Mouse (Mus musculus): Measurements from ENCODE around the gene Carmil2. TPM values are rescaled to one million over a fixed set of nuclear protein-coding genes. Genes with fewer than 3 reads are reported as not detected.

Gene Carmil2
- polyA plus RNA-seq, 1 experiment from 2014 or later: 0.45 TPM

- 0 out of 2 replicates have a peak, but pooled peaks cover 4% of the 10 kb centered on the region for H3K4me1 ChIP-seq (replicated peaks; ENCODE audit: insufficient read depth, low read length)
- H3K36me3 ChIP-seq (ENCODE audit: insufficient read depth, low read length): peaks cover 10% of the 10 kb centered on the region; the same call in 1 of the 2 replicates
- H3K4me3 ChIP-seq (replicated peaks; ENCODE audit: low read depth, low read length): no peak overlapping the region
- ATAC-seq (replicated peaks; ENCODE audit: low FRiP score, low read depth): no peak
- H3K27ac ChIP-seq: no peak overlapping the region
- 69% methylated on average over 5 of the region's 5 CpGs for WGBS
- H3K9me3 ChIP-seq (replicated peaks; ENCODE audit: low read length): no peaks in the 10 kb centered on the region
- H3K27me3 ChIP-seq (ENCODE audit: insufficient read depth, low read length): no peaks in the 10 kb centered on the region
- no peak overlapping the region for H3K9ac ChIP-seq (ENCODE audit: low read depth, low read length)
- TF ChIP-seq CTCF (IDR thresholded peaks at IDR 0.05; ENCODE audit: low read depth): no peak
- H3K4me2 ChIP-seq (ENCODE audit: low read length): no peak overlapping the region
- DNase-seq (ENCODE audit: low spot score): no peak
These were observed 39.7 kb downstream of the Carmil2 start for GRCm38 (mm10) chr8:105725726-105726125.

DNA sequence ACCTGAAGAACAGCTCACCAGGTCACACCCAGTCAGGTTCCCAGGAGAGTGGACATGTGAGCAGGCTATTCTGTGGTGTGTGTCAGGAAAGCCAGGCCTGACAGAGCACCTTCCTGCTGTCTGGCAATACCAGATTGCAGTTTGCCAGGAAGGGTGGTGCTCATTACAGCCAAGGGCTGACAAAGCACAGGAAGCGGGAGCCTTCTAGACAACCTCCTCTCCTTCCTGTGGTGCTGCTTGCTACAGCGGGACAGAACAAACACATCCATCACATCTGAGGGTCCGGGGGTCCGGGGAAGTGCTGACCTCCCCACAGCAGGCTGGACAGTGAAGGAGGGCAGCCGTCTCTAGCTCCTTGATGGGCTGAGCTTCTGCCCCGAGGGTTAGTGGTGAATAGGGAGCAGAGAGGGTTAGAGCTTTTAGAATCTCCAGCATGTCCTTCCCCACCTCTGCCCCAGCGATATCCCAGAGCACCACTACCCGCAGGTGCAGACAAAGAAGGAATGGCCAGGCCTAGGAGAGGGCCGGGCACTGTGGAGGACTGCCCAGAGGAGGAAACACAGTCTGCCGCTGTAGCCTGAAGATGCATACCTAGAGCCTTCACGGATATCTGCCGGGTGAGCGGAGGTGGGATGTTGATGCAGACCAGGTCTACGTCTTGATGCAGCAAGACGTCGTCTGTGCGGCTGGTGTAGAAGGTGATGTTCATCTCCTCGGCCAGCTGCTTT is 41.5 kb downstream of the Carmil2 start:
- TF ChIP-seq CTCF (IDR thresholded peaks at IDR 0.05; ENCODE audit: low read depth): no peak
- Histone ChIP-seq H3K36me3 (ENCODE audit: insufficient read depth, low read length) (peaks cover 8% of the 10 kb centered on the region; the same call in 1 of the 2 replicates), H3K9ac (ENCODE audit: low read depth, low read length) (no peak overlapping the region), H3K4me3 (replicated peaks; ENCODE audit: low read depth, low read length) (no peak overlapping the region), H3K9me3 (replicated peaks; ENCODE audit: low read length) (no peaks in the 10 kb centered on the region), H3K27me3 (ENCODE audit: insufficient read depth, low read length) (no peaks in the 10 kb centered on the region), H3K27ac (peak overlapping the region; percentile 50), H3K4me2 (ENCODE audit: low read length) (no peak overlapping the region), H3K4me1 (replicated peaks; ENCODE audit: insufficient read depth, low read length) (0 out of 2 replicates have a peak, but pooled peaks cover 4% of the 10 kb centered on the region)
- peak; percentile 57 for DNase-seq (ENCODE audit: low spot score)
- peak; percentile 49; the same call in 1 of the 2 replicates for ATAC-seq (replicated peaks; ENCODE audit: low FRiP score, low read depth)
- 73% methylated on average over 18 of the region's 18 CpGs for WGBS

DNA sequence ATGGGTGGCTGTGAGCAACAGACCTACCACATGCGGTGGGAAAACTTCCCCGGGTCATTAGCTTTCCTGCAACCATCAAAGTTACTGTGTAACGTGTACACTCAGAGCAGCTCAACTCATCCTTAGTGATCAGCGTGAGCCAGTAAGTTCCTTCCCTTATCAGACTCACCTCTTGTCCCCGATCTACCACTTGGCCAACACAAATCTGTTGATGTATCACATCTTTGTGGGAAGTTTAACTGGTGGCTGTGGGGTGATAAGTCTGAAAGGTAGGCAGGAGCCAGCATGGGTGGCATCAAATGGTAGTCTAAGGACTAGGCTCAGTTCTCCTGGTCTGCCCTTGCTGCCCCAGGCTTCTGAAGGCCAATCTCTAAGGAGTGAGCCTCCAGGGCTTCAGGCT is 46.1 kb downstream of the Carmil2 start:
- DNase-seq (ENCODE audit: low spot score) (no peak), ATAC-seq (replicated peaks; ENCODE audit: low FRiP score, low read depth) (no peak)
- H3K27ac ChIP-seq: no peak overlapping the region
- no peak overlapping the region for H3K4me2 ChIP-seq (ENCODE audit: low read length)
- H3K4me3 ChIP-seq (replicated peaks; ENCODE audit: low read depth, low read length): no peak overlapping the region
- no peak overlapping the region for H3K9ac ChIP-seq (ENCODE audit: low read depth, low read length)
- no peaks in the 10 kb centered on the region for H3K4me1 ChIP-seq (replicated peaks; ENCODE audit: insufficient read depth, low read length)
- 56% methylated on average over 5 of the region's 5 CpGs for WGBS
- TF ChIP-seq CTCF (IDR thresholded peaks at IDR 0.05; ENCODE audit: low read depth): no peak
- H3K27me3 ChIP-seq (ENCODE audit: insufficient read depth, low read length): no peaks in the 10 kb centered on the region
- H3K9me3 ChIP-seq (replicated peaks; ENCODE audit: low read length): no peaks in the 10 kb centered on the region
- H3K36me3 ChIP-seq (ENCODE audit: insufficient read depth, low read length): no peaks in the 10 kb centered on the region

DNA sequence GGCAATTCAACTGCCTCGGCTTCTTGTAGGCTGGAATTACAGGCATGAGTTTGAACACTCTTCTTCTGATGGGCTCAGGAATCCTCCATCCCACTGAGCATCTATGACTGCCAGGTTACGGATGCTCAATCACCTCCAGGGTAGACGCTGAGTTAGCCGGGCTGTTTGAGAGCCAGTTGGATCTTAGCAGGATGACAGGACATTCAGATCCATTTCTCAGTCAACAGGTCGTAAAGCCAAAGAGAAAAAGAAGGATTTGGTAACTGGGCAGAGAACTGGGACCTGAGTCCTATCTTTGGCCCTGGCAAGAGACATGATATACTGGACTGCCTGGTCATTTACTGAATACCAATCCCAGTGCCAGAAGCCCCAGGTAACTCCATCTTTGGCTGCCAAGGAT is 53.1 kb downstream of the Carmil2 start:
- H3K27me3 ChIP-seq (ENCODE audit: insufficient read depth, low read length): no peaks in the 10 kb centered on the region
- H3K27ac ChIP-seq: no peak overlapping the region
- H3K4me2 ChIP-seq (ENCODE audit: low read length): no peak overlapping the region
- no peak overlapping the region for H3K4me3 ChIP-seq (replicated peaks; ENCODE audit: low read depth, low read length)
- TF ChIP-seq CTCF (IDR thresholded peaks at IDR 0.05; ENCODE audit: low read depth): no peak
- WGBS: 77% methylated on average over 5 of the region's 5 CpGs
- no peaks in the 10 kb centered on the region for H3K9me3 ChIP-seq (replicated peaks; ENCODE audit: low read length)
- ATAC-seq (replicated peaks; ENCODE audit: low FRiP score, low read depth) (no peak), DNase-seq (ENCODE audit: low spot score) (no peak)
- no peak overlapping the region for H3K9ac ChIP-seq (ENCODE audit: low read depth, low read length)
- no peaks in the 10 kb centered on the region for H3K36me3 ChIP-seq (ENCODE audit: insufficient read depth, low read length)
- H3K4me1 ChIP-seq (replicated peaks; ENCODE audit: insufficient read depth, low read length): 0 out of 2 replicates have a peak, but pooled peaks cover 4% of the 10 kb centered on the region

GRCm38 (mm10) chr8:105743301-105743700 is 57.2 kb downstream of the Carmil2 start:
- H3K9me3 ChIP-seq (replicated peaks; ENCODE audit: low read length): no peaks in the 10 kb centered on the region
- no peaks in the 10 kb centered on the region for H3K36me3 ChIP-seq (ENCODE audit: insufficient read depth, low read length)
- TF ChIP-seq CTCF (IDR thresholded peaks at IDR 0.05; ENCODE audit: low read depth): no peak
- 0 out of 2 replicates have a peak overlapping the region, but pooled peaks have one; percentile 4 for H3K9ac ChIP-seq (ENCODE audit: low read depth, low read length)
- ATAC-seq (replicated peaks; ENCODE audit: low FRiP score, low read depth) (no peak), DNase-seq (ENCODE audit: low spot score) (peak; percentile 73)
- 0 out of 2 replicates have a peak, but pooled peaks cover 6% of the 10 kb centered on the region for H3K4me1 ChIP-seq (replicated peaks; ENCODE audit: insufficient read depth, low read length)
- H3K27ac ChIP-seq: 0 out of 2 replicates have a peak overlapping the region, but pooled peaks have one; percentile 31
- 61% methylated on average over 4 of the region's 4 CpGs for WGBS
- no peaks in the 10 kb centered on the region for H3K27me3 ChIP-seq (ENCODE audit: insufficient read depth, low read length)
- H3K4me3 ChIP-seq (replicated peaks; ENCODE audit: low read depth, low read length): no peak overlapping the region
- no peak overlapping the region for H3K4me2 ChIP-seq (ENCODE audit: low read length)

Other genes starting within 250 kb of the Carmil2 start
- 15.6 and 19.4 TPM in 2 replicates for gene Tppp3, start 214.7 kb upstream of the Carmil2 start, polyA plus RNA-seq (2015; fragmentation: Nextera tagmentation; extraction: Ambion mirVana)
- gene Zdhhc1, start 189.4 kb upstream of the Carmil2 start, polyA plus RNA-seq (2015; fragmentation: Nextera tagmentation; extraction: Ambion mirVana): 28.0 and 30.5 TPM in 2 replicates
- gene Hsd11b2, start 167.5 kb upstream of the Carmil2 start, polyA plus RNA-seq (2015; fragmentation: Nextera tagmentation; extraction: Ambion mirVana): 42.4 and 44.8 TPM in 2 replicates
- gene Atp6v0d1, start 120.2 kb upstream of the Carmil2 start, polyA plus RNA-seq (2015; fragmentation: Nextera tagmentation; extraction: Ambion mirVana): 112 and 122 TPM in 2 replicates
- 40.9 and 44.4 TPM in 2 replicates for gene Ripor1, start 81.0 kb upstream of the Carmil2 start, polyA plus RNA-seq (2015; fragmentation: Nextera tagmentation; extraction: Ambion mirVana)
- gene Ctcf, start 49.7 kb upstream of the Carmil2 start, polyA plus RNA-seq (2015; fragmentation: Nextera tagmentation; extraction: Ambion mirVana): 85.5 and 89.4 TPM in 2 replicates
- gene Agrp, start 48.9 kb upstream of the Carmil2 start, polyA plus RNA-seq (2015; fragmentation: Nextera tagmentation; extraction: Ambion mirVana): 0.61 and 1.2 TPM in 2 replicates
- 51.2 and 53.4 TPM in 2 replicates for gene Acd, start 14.8 kb downstream of the Carmil2 start, polyA plus RNA-seq (2015; fragmentation: Nextera tagmentation; extraction: Ambion mirVana)
- gene Pard6a, start 14.9 kb downstream of the Carmil2 start, polyA plus RNA-seq (2015; fragmentation: Nextera tagmentation; extraction: Ambion mirVana): 18.7 and 19.6 TPM in 2 replicates
- gene 4933405L10Rik, start 21.4 kb downstream of the Carmil2 start, polyA plus RNA-seq (2015; fragmentation: Nextera tagmentation; extraction: Ambion mirVana): 0.11 TPM in 1 of 2 replicates, not detected in the other
- gene Enkd1, start 21.9 kb downstream of the Carmil2 start, polyA plus RNA-seq (2015; fragmentation: Nextera tagmentation; extraction: Ambion mirVana): 14.6 and 17.8 TPM in 2 replicates
- 19.2 and 21.0 TPM in 2 replicates for gene Gfod2, start 72.4 kb downstream of the Carmil2 start, polyA plus RNA-seq (2015; fragmentation: Nextera tagmentation; extraction: Ambion mirVana)
- 7.0 and 8.9 TPM in 2 replicates for gene Ranbp10, start 141.1 kb downstream of the Carmil2 start, polyA plus RNA-seq (2015; fragmentation: Nextera tagmentation; extraction: Ambion mirVana)
- 0.05 TPM in 1 of 2 replicates, not detected in the other for gene Tsnaxip1, start 141.5 kb downstream of the Carmil2 start, polyA plus RNA-seq (2015; fragmentation: Nextera tagmentation; extraction: Ambion mirVana)
- gene Cenpt, start 167.0 kb downstream of the Carmil2 start, polyA plus RNA-seq (2015; fragmentation: Nextera tagmentation; extraction: Ambion mirVana): 23.4 and 24.9 TPM in 2 replicates
- 56.0 and 60.8 TPM in 2 replicates for gene Thap11, start 168.9 kb downstream of the Carmil2 start, polyA plus RNA-seq (2015; fragmentation: Nextera tagmentation; extraction: Ambion mirVana)
- gene Nutf2, start 174.3 kb downstream of the Carmil2 start, polyA plus RNA-seq (2015; fragmentation: Nextera tagmentation; extraction: Ambion mirVana): 188 and 192 TPM in 2 replicates
- 27.6 and 30.1 TPM in 2 replicates for gene Edc4, start 194.6 kb downstream of the Carmil2 start, polyA plus RNA-seq (2015; fragmentation: Nextera tagmentation; extraction: Ambion mirVana)
- 0.66 TPM in 1 of 2 replicates, not detected in the other for gene Nrn1l, start 207.3 kb downstream of the Carmil2 start, polyA plus RNA-seq (2015; fragmentation: Nextera tagmentation; extraction: Ambion mirVana)
- 30.6 and 33.7 TPM in 2 replicates for gene Pskh1, start 214.2 kb downstream of the Carmil2 start, polyA plus RNA-seq (2015; fragmentation: Nextera tagmentation; extraction: Ambion mirVana)
- gene Ctrl, start 247.6 kb downstream of the Carmil2 start, polyA plus RNA-seq (2015; fragmentation: Nextera tagmentation; extraction: Ambion mirVana): 0.67 and 0.77 TPM in 2 replicates